Mouse (Mus musculus): ENCODE data around the gene Fcgr1.

GRCm38 (mm10) chr3:96235836-96236235, 57.9 kb downstream of the Fcgr1 start:
- TF ChIP-seq CTCF (IDR thresholded peaks at IDR 0.05; ENCODE audit: low read depth, low read length): no peak
- no peak for TF ChIP-seq POLR2A (IDR thresholded peaks at IDR 0.05; ENCODE audit: extremely low read depth, insufficient read depth, low read length)
